Mouse (Mus musculus) embryonic facial prominence, embryonic 10.5 days (tissue): ENCODE measurements around the gene Wbp2. TPM values are rescaled to one million over a fixed set of nuclear protein-coding genes. Genes with fewer than 3 reads are reported as not detected.

ENCODE experiments used
- DNase-seq: peaks from one replicate; pipeline ENCODE4 v3.0.0-alpha.2; 2017; ENCODE audit warnings: low spot score
- H3K27ac ChIP-seq: fragments of 300-500 bp; sonication (generic); replicated peaks from 2 replicates; pipeline ENCODE4 v1.5.1; 2016; ENCODE audit warnings: mild to moderate bottlenecking
- H3K27me3 ChIP-seq: fragments of 300-500 bp; sonication (generic); replicated peaks from 2 replicates; pipeline ENCODE4 v1.6.1; 2016; ENCODE audit warnings: low read depth, mild to moderate bottlenecking; ENCODE audit not compliant: poor library complexity, severe bottlenecking
- H3K36me3 ChIP-seq: fragments of 300-500 bp; sonication (generic); replicated peaks from 2 replicates; pipeline ENCODE4 v1.6.1; 2016; ENCODE audit warnings: mild to moderate bottlenecking, moderate library complexity
- H3K4me1 ChIP-seq: fragments of 300-500 bp; sonication (generic); 2 replicates; pipeline ENCODE4 v1.6.1; 2016
- H3K4me3 ChIP-seq: fragments of 300-500 bp; sonication (generic); 2 replicates; pipeline ENCODE4 v1.5.1; 2016; ENCODE audit warnings: mild to moderate bottlenecking, moderate library complexity
- H3K9me3 ChIP-seq: fragments of 300-500 bp; sonication (generic); 2 replicates; pipeline ENCODE4 v1.6.1; 2016; ENCODE audit warnings: mild to moderate bottlenecking
- WGBS: fragments of 180-500 bp; shearing (Covaris S2); methylation state at CpG from one replicate; pipeline ENCODE4 v1.1.7; 2016; 5-methylcytosine and 5-hydroxymethylcytosine counted together
- polyA plus RNA-seq: library from polyadenylated mRNA; unstranded; fragments of >200 nt; fragmentation: Nextera tagmentation; extraction: Ambion mirVana; gene quantifications from 2 replicates; pipeline ENCODE4 v1.2.1, GENCODE M21; 2016

The Wbp2 gene
- polyA plus RNA-seq, 1 experiment from 2014 or later = 74.2 TPM

DNA sequence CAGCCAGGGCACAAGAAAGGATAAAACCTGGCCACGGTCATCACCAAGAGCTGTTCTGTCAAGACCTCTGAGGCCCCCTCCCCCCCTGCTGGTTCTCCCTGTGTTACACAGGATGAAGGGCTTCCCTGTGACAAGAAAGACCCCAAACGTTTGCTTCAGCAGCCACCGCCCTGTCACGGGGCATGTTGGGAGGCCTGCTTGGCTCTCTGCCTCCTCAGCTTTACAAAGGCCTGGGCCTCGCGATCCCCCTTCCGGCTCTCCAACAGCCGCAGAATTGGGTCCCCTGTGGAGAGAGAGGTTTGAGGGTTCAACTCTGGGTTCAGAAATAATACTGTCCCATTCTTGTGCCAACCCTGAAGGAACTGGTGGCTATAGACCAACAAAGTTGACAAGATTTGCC, 24.3 kb downstream of the Wbp2 start:
- WGBS = 67% methylated on average over 8 of the region's 8 CpGs
- Histone ChIP-seq H3K36me3 (peaks cover 60% of the 10 kb centered on the region), H3K27ac (no peak overlapping the region)

DNA sequence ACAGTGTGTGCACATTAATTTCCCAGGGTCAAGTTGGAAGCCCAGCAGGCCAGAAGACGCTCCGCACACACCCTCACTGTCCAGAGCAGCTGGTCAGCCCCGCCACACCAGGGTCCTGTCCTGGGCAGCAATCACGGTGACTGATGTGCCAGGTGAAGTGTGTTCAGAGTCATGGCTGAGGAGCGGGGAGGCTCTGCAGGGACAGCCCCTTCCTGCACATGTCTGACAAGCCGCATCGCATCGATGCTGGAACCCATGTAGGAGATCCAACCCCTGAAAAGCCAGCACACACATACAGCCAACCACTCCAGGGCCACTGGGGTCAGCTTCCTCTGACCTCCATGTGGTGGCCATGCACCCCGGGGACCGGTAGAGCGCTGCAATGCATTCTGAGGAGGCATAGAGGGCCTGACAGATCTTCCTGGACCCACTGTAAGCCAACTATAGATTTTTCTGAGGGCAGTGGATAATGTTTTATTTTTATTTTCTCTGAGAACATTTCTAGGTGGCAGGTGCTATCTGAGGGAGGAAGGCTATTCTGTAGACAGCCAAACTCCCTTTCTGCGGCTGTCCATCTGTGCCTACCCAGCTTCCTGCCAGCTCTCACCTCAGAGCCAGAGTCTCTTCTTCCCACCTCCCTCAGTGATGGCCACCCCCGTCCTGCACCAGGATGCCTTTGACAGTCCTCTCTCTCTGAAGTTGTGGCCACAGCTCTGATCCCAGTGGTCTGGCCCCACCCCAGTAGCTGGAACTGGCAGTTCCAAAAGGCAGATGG, 25.0 kb downstream of the Wbp2 start:
- DNase-seq = no peak
- Histone ChIP-seq H3K27me3 (no peaks in the 10 kb centered on the region), H3K4me1 (peaks cover 15% of the 10 kb centered on the region; the same call in 1 of the 2 replicates), H3K36me3 (peaks cover 67% of the 10 kb centered on the region), H3K9me3 (no peaks in the 10 kb centered on the region), H3K4me3 (no peak overlapping the region), H3K27ac (no peak overlapping the region)
- WGBS = 87% methylated on average over 13 of the region's 13 CpGs

More for the DNA sequence above, 24.3 kb downstream of the Wbp2 start:
- no peaks in the 10 kb centered on the region for H3K9me3 ChIP-seq
- no peaks in the 10 kb centered on the region for H3K27me3 ChIP-seq
- no peak for DNase-seq
- no peak overlapping the region for H3K4me3 ChIP-seq
- peaks cover 17% of the 10 kb centered on the region; the same call in 1 of the 2 replicates for H3K4me1 ChIP-seq

DNA sequence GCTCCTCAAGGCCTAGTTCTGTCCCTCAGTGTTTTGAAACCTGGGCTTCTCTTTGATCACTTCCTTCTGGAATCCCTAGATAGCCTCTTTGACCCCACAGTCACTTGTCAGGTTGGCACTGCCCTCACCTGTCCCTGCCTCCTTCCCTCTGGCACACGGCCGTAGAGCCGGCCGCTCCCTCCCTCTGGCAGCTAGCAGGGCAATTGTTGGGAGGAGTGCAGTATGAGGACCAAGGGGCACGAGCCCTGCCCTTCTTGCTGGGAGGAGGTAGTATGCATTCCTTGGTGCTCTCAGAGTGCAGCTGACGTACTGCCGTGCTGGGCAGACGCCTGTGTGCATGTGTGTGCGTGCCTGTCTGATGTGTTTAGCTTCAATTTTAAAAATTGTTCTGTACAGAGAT, 26.2 kb downstream of the Wbp2 start:
- WGBS = 88% methylated on average over 9 of the region's 9 CpGs
- Histone ChIP-seq H3K27me3 (no peaks in the 10 kb centered on the region), H3K36me3 (peaks cover 79% of the 10 kb centered on the region)

DNA sequence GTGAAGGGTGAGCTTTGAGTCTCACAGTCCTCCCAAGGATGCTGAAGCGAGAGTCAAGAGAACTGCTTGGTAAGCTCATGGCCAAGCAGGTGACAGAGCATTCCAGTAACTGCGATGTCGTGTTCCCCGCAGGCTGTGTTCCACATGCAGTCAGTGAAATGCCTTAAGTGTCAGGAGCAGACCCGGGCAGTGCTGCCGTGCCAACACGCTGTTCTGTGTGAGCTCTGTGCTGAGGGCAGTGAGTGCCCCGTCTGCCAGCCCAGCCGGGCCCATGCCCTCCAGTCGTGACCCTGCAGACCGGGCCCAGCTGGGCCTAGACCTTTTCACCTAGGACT, 27.1 kb downstream of the Wbp2 start:
- WGBS = 94% methylated on average over 11 of the region's 11 CpGs
- H3K9me3 ChIP-seq = no peaks in the 10 kb centered on the region
- no peak overlapping the region for H3K27ac ChIP-seq
- peaks cover 89% of the 10 kb centered on the region for H3K36me3 ChIP-seq
- no peaks in the 10 kb centered on the region for H3K27me3 ChIP-seq
- no peak overlapping the region for H3K4me3 ChIP-seq
- H3K4me1 ChIP-seq = peaks cover 13% of the 10 kb centered on the region; the same call in 1 of the 2 replicates
- DNase-seq = no peak

More for the DNA sequence above, 26.2 kb downstream of the Wbp2 start:
- Histone ChIP-seq H3K27ac (no peak overlapping the region), H3K4me1 (peaks cover 14% of the 10 kb centered on the region; the same call in 1 of the 2 replicates), H3K9me3 (no peaks in the 10 kb centered on the region), H3K4me3 (no peak overlapping the region)
- no peak for DNase-seq

DNA sequence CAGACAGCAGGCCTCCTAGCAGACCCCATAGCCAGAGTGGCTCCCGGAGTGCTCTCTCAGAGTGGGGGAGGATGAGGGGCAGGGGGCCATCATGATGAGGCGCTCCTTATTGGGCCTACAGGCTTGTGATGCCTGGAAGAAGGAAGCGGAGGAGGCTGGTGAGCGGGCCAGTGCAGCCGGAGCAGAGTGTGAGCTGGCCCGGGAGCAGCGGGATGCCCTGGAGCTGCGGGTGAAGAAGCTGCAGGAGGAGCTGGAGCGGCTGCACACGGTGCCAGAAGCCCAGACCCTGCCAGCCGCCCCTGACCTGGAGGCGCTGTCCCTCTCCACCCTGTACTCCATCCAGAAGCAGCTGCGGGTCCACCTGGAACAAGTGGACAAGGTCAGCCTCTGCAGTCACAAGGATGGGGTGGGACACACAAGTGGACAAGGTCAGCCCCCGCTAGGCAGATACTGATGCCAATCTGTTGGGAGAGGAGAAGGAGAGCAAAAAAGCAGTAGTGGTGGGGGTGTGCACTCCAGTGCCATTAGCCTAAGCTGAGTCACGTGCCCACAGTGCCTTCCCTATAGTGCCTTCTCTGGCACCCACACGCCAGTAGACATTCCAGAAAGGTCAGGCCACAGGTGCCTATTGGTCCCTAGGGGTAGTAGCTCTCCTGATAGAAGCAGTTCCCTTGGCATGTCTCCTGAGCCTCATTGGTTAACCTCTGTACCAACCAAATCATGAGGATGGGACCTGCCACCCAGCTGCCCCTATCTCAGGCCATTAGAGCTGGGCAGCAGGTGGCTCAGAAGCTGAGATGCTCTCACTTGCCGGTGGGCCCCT, 27.7 kb downstream of the Wbp2 start:
- Histone ChIP-seq H3K36me3 (peaks cover 95% of the 10 kb centered on the region), H3K4me3 (0 out of 2 replicates have a peak overlapping the region, but pooled peaks have one; percentile 2), H3K27ac (no peak overlapping the region), H3K9me3 (no peaks in the 10 kb centered on the region), H3K4me1 (peaks cover 9% of the 10 kb centered on the region; the same call in 1 of the 2 replicates), H3K27me3 (no peaks in the 10 kb centered on the region)
- 90% methylated on average over 17 of the region's 17 CpGs for WGBS
- DNase-seq = no peak

DNA sequence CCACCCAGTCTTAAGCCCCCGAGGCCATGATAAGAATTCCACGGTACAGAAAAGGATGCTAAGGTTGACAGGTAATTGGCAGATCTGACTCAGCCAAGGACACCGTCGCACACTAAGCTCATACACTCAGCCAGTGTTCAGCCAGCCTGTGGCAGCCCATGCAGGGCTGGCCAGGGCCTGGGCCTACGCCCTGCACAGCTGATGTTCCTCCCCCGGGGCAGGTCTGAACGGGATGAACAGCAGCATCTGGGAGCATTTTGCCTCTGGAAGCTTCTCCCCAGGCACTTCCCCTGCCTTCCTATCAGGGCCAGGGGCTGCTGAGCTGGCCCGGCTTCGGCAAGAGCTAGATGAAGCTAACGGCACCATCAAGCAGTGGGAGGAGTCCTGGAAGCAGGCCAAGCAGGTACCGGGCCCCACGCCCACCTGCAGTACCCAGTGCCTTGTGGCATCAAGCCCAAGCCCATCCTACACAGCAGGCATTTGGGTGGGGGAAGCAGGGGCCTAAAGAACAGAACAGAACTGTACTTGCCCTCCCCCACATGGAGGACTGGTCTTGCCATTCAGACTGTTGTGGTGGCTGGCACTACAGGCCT, 28.7 kb downstream of the Wbp2 start:
- no peak for DNase-seq
- H3K36me3 ChIP-seq = peaks cover 100% of the 10 kb centered on the region
- no peaks in the 10 kb centered on the region for H3K9me3 ChIP-seq
- 0 out of 2 replicates have a peak, but pooled peaks cover 4% of the 10 kb centered on the region for H3K4me1 ChIP-seq
- no peak overlapping the region for H3K27ac ChIP-seq
- H3K27me3 ChIP-seq = no peaks in the 10 kb centered on the region
- WGBS = 83% methylated on average over 12 of the region's 12 CpGs
- no peak overlapping the region for H3K4me3 ChIP-seq

DNA sequence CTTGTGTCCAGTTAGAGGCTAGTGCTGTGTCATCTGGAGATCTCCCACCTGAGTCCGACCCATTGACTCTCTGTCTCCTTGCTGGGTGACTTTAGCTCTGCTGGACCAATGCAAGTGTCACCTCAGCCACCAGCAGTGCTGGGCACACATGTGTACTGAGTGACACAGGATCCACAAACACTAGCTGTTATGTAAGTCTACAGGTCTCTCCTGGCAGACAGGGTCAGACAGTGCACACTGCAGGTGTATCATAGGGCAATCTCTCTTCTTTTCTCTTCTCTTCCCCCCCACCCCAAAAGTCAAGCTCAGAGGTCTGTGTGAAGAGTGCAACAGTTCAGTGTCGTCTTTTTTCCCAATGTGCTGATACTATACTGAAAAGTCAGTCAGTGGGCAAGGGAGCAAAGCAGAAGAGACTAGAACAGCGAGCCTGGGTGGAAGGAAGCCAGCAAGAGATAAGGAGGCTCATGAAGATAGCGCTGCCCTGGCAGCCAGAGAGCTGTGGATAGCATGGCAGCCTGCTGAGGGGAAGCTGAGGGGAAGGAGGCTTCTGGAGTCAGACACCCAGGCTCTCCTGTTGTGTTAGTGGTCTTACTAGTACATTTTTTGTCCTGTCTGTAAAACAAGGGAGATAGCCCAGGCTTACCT, 29.4 kb downstream of the Wbp2 start:
- DNase-seq = no peak
- no peaks in the 10 kb centered on the region for H3K9me3 ChIP-seq
- H3K27me3 ChIP-seq = no peaks in the 10 kb centered on the region
- H3K4me1 ChIP-seq = 0 out of 2 replicates have a peak, but pooled peaks cover 1% of the 10 kb centered on the region
- H3K27ac ChIP-seq = no peak overlapping the region
- H3K4me3 ChIP-seq = no peak overlapping the region
- H3K36me3 ChIP-seq = peaks cover 100% of the 10 kb centered on the region
- WGBS = 88% methylated on average over 4 of the region's 4 CpGs

DNA sequence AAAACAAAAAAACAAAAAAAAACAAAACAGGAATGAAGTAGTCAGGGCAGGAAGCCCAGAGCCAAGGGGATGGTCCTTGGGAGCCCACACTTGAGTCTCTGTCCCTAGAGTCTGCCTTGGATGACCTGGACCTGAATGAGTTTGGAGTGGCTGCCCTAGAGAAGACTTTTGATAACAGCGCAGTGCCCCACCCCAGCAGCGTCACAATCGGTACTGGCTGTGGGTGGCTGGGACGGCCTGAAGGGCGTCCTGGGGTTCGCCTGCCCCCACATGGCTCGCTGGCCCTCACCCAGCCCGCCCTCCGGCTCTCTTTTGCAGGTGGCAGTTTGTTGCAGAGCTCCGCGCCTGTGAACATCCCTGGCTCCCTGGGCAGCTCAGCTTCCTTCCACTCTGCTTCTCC, 30.9 kb downstream of the Wbp2 start:
- Histone ChIP-seq H3K9me3 (no peaks in the 10 kb centered on the region), H3K27me3 (no peaks in the 10 kb centered on the region), H3K4me1 (no peaks in the 10 kb centered on the region), H3K27ac (no peak overlapping the region), H3K36me3 (peaks cover 100% of the 10 kb centered on the region), H3K4me3 (no peak overlapping the region)
- WGBS = 96% methylated on average over 11 of the region's 11 CpGs
- DNase-seq = no peak

DNA sequence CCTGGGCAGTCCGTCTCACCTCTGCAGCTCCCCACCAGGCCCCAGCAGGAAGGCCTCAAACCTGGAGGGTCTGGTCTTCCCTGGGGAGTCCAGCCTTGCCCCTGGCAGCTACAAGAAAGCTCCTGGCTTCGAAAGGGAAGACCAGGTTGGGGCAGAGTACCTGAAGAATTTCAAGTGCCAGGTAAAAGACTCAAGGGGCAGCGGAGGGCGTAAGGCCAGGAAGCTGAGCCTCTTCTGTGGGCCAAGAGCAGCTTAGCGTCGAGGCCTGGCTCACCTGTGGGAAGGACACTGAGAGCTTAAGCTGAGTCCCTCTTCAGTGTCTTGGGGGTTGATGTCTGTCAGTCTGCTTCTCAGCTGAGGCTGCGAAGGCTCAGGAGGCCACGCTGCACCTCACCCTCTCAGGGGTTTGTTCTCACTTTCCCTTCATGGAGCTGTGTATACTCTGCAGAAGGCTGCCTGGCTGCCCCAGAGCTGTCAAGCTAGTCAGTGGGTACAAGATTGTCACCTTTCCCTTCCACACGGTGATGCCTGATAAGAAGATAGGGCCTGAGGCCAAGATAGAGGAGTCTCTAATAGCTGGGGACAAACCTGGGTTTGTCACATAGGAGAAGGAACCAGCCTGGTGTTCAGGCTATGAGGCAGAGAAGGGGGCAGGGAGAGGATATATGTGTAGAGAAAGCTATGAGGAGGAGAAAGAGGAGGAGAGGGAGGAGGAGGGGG, 33.1 kb downstream of the Wbp2 start:
- peaks cover 100% of the 10 kb centered on the region for H3K36me3 ChIP-seq
- no peak overlapping the region for H3K27ac ChIP-seq
- H3K4me1 ChIP-seq = no peaks in the 10 kb centered on the region
- H3K4me3 ChIP-seq = no peak overlapping the region
- peaks cover 4% of the 10 kb centered on the region; the same call in 1 of the 2 replicates for H3K9me3 ChIP-seq
- no peak for DNase-seq
- no peaks in the 10 kb centered on the region for H3K27me3 ChIP-seq
- 92% methylated on average over 9 of the region's 9 CpGs for WGBS

DNA sequence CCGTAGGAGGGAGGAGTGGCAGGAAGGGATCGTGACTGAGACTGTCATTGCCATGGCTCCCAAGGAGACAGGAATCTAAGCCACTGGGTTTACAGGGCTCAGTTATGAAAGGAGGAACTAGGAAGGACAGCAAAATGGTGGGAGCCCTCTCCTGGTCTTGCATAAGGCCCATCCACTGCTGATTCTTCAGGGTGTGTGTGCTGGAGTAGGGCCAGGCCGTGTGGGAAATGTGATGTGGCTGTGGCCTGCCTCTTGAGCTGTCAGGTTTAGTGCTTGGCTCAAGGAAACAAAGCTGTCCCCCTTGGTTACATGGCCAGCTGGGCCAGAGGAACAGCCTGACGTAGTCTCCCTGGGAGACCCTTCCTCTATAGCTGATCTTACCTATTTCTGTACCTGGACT, 36.6 kb downstream of the Wbp2 start:
- no peak overlapping the region for H3K4me3 ChIP-seq
- WGBS = 87% methylated on average over 4 of the region's 4 CpGs
- H3K36me3 ChIP-seq = peaks cover 100% of the 10 kb centered on the region

DNA sequence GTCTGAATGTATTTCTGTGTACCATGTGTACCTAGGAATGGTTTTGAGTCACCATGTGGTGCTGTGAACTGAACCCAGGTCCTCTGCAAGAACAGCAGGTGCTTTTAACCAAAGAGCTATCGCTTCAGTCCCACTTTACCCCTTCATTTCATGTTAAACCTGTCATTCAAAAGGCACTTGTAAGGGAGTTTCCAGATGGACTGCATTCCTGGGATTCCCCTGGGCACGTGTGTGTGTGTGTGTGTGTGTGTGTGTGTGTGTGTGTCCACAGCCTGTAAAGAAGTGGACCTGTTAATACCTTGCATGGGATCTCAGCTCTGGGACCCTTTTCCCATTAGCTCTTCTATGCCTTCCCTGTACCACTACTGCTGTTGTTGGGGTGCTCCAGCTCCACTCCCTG, 37.2 kb downstream of the Wbp2 start:
- H3K36me3 ChIP-seq = peaks cover 100% of the 10 kb centered on the region
- no peak overlapping the region for H3K4me3 ChIP-seq
- no peak overlapping the region for H3K27ac ChIP-seq
- 84% methylated on average over 2 of the region's 2 CpGs for WGBS
- DNase-seq = peak; percentile 9
- H3K27me3 ChIP-seq = no peaks in the 10 kb centered on the region
- H3K9me3 ChIP-seq = peaks cover 4% of the 10 kb centered on the region; the same call in 1 of the 2 replicates
- H3K4me1 ChIP-seq = no peaks in the 10 kb centered on the region

More for the DNA sequence above, 36.6 kb downstream of the Wbp2 start:
- Histone ChIP-seq H3K27me3 (no peaks in the 10 kb centered on the region), H3K4me1 (no peaks in the 10 kb centered on the region), H3K9me3 (peaks cover 4% of the 10 kb centered on the region; the same call in 1 of the 2 replicates), H3K27ac (no peak overlapping the region)
- no peak for DNase-seq
